Mouse (Mus musculus): ENCODE data around the gene Sipa1l3.

GRCm38 (mm10) chr7:29327087-29327486 is 191.4 kb downstream of the Sipa1l3 start:
- TF ChIP-seq CTCF (conservative IDR thresholded peaks at IDR 0.05; ENCODE audit: insufficient read depth, insufficient read length, low read depth, low read length) (no peak), POLR2A (IDR thresholded peaks at IDR 0.05; ENCODE audit: low read depth, low read length) (no peak)

Data from kidney, adult 2 months (tissue).